Mouse (Mus musculus): ENCODE measurements around the gene Pik3r3.
"Not testable (repeated sequence)": the region's sequence is repeated elsewhere in the genome, so short reads cannot be mapped to it uniquely, and the experiment has no call there.

Pik3r3 gene

DNA sequence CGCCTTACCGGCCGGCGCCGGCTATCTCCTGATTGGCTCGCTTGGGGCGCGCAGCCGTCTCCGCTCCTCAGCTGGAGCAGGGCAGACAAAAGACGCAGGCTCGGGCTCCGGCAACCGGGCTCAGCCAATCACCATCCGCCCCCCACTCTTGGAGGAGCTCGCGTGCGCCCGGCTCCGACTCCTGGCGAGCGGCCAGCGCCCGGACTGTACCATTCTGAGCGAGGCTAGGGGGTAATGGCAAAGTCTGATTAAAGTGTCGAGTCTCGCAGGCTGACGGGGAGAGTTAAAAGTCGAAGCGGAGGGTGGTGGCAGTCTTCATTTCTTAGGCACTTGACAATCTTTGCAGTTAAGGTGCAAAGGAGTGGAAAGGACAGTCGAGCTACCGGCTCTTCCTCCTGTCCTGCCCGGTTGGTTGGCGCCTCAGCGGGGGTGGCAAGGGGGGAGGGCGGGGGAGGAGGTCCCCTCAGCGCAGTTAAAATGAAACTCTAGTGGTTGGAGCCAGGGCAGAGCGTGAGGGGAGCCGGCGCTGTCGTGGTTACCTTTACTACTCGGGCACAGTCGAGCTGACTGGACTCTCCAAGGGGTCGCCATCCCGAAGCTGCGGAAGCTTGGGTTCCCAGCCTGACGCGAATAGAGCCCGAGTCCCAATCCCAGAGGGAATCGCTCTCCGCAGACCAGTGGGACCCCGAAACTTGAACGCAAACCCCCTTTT lies at the start of gene Pik3r3:
Pik3r3 (plus strand) TSS at position 479 of the 712 bp plus-strand sequence.
- peak; percentile 92 to 96 for DNase-seq (ENCODE audit: low read depth in 1 of 2, low spot score in 2 of 2)

DNA sequence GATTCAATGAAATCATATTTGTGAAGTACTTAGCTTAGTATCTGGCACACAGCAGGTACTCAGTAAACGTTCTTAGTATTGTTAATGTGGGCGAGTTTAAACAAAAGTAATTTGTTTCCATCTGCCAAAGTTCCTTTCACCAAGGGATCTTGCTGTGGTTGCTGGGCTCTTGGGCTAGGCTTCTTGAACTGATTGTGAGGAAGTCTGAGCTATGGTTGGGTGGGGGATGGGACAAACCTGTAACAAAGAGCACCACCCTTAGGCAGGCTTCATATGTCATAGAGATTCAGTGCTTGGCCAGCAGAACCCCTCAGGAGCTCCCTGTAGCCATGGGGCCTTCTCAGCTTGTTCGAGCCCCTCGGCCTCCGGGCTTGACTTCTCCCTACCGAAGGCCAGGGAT lies 48.3 kb upstream of the Pik3r3 start, which contains the start of the genes 1700042G07Rik and Gm49337:
1700042G07Rik (plus strand) TSS at position 301 of the 400 bp plus-strand sequence.
Gm49337 (plus strand) TSS at position 313 of the 400 bp plus-strand sequence.
- no peak for DNase-seq (ENCODE audit: low read depth in 1 of 2, low spot score in 2 of 2)

DNA sequence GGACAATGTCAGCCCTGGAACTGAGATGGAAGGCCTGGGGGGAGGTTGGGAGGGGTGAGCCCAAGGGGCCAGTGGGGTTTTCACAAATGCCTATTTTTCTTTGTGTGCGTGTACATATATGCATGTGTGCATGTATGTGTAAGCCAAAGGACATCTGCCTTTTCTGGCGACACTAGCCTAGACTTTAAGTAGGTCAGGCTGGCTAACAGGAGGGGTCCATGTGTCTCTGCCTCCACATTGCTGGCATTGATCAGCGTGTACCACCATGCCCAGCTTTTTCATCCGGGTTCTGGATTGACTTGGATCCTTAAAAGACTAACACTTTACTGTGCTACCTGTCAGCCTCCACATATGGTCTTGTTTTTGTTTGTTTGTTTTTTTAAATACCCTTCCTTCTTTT lies 47.7 kb upstream of the Pik3r3 start:
- DNase-seq (ENCODE audit: low read depth in 1 of 2, low spot score in 2 of 2): no peak

GRCm38 (mm10) chr4:116174466-116175116 lies 46.8 kb upstream of the Pik3r3 start:
- no peak for DNase-seq (ENCODE audit: low read depth in 1 of 2, low spot score in 2 of 2)

DNA sequence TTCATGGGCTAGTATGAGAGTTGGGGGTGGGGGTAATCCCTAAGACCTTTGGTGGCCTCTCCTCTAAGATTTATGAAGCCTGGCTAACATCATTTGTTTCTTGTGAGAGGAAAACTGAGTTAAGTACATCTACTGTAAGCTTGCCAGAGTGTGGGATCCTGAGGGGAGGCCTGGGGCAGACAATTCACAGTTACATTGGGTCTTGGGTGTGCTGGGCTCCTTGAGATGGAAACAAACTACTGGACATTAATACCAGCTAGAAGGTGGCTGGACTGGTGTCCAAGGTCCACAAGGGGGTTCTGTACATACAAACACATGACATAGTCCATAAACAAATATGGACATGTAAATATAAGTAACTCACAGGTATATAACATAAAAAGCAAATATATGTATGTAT lies 46.3 kb upstream of the Pik3r3 start:
- no peak for DNase-seq (ENCODE audit: low read depth in 1 of 2, low spot score in 2 of 2)

DNA sequence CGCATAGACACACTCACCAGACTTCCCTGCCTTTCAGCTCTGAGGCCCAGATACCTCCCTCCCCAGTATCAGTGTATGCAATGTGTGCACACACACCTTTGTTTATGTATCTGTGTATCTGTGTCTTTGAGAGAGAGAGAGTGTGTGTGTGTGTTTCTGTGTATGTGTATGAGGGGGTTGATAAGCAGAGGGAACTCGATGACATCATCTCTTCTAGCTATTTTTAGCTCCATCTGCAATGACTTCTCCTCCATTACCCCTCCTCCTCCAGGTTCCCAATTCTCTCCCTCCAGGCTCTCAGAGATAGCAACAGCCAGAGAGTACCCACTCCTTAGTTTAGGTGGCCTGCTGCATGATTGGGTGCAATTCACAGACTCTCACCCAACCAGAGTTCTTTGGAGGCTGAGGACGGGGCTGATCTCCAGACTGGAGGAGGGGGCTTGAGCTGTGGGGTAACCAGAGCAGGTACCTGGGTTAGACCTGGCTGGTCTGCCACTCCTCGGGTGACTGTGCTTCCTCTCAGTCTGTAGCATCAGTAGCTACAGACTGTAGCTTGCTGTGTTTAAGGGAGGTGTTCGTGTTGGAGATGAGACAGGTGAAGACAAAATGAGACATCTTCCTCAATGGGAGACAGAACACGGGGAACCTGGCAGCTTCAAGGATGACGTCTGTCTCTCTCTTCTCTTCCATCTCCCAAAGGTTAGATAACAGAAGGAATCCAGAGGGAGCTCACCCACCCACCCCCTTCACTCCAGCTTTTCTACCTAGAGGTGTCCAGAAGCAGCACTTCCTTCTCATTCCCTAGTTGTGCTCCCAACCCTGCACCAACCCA lies 45.5 kb upstream of the Pik3r3 start:
- no peak for DNase-seq (ENCODE audit: low read depth in 1 of 2, low spot score in 2 of 2)

- DNase-seq (ENCODE audit: low read depth in 1 of 2, low spot score in 2 of 2): no peak
Measured at GRCm38 (mm10) chr4:116176543-116176988, 44.9 kb upstream of the Pik3r3 start.

- DNase-seq (ENCODE audit: low read depth in 1 of 2, low spot score in 2 of 2): no peak
Measured at GRCm38 (mm10) chr4:116177140-116177539, 44.3 kb upstream of the Pik3r3 start.

GRCm38 (mm10) chr4:116182079-116182478 lies 39.3 kb upstream of the Pik3r3 start:
- DNase-seq (ENCODE audit: low read depth in 1 of 2, low spot score in 2 of 2): no peak

GRCm38 (mm10) chr4:116182745-116183144 lies 38.7 kb upstream of the Pik3r3 start:
- no peak for DNase-seq (ENCODE audit: low read depth in 1 of 2, low spot score in 2 of 2)

GRCm38 (mm10) chr4:116185083-116185482 lies 36.3 kb upstream of the Pik3r3 start:
- no peak for DNase-seq (ENCODE audit: low read depth in 1 of 2, low spot score in 2 of 2)

DNA sequence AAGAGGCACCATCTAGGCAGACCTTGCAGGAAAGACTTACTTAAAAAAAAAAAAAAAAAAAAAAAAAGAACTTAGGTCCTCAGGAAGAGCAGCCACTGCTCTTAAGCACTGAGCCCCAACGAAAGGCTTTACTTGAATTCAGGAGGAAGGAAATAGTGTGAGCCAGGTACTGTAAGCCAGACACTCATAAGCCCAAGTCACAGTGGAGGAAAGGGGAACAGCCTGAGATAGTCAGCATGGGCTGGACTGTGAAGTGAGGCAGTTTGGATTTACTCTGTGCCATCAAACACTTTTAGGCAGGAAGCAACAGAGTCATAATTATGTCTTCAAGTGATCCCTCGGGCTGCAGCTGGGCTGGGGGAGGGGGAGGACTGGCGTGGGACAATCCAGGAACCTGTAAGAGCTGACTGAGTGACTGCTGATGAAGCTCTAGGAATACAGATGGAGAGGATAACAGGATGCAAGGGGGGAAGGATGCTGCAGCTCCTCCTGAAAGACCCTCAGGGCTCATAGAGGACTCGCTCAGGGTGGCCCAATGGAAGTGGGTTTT lies 29.1 kb upstream of the Pik3r3 start:
- DNase-seq (ENCODE audit: low read depth in 1 of 2, low spot score in 2 of 2): no peak

- no peak for DNase-seq (ENCODE audit: low read depth in 1 of 2, low spot score in 2 of 2)
Measured at GRCm38 (mm10) chr4:116193583-116194383, 27.6 kb upstream of the Pik3r3 start.

DNA sequence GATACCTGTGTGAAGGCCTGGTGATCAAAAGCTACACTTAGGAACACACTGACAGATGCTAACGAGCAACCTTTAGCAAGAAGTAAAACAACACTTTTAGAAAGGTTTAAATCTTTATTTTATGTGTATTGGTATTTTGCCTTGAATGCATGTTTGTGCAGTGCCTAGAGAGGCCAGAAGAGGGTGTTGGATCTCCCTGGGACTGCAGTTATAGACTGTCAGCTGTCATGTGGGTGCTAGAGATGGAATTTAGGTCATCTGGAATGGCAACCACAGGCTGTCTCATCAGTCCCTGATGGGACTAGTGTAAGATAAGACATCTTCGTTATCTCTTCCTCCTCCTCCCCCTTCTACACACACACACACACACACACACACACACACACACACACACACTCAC lies 23.0 kb upstream of the Pik3r3 start:
- no peak for DNase-seq (ENCODE audit: low read depth in 1 of 2, low spot score in 2 of 2)

DNA sequence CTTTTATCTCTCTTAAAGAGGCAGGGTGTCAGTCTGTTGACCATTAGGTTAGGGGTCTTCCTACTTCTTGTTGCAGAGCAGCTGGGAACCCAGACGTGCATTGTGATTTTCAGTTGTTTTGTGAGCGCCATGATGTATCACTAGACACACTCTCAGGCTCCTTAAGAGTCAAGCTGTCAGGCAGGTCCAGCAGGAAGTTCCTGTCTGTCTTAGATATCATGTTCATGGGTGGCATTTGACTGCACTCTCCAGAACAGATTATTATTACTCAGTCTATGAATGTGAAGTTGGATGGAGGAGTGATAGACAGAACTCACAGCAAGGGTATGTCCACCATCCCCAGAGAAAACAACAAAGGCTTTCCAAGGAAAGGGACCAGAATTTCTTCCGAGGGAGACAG lies 17.0 kb upstream of the Pik3r3 start:
- DNase-seq (ENCODE audit: low read depth in 1 of 2, low spot score in 2 of 2): no peak

DNA sequence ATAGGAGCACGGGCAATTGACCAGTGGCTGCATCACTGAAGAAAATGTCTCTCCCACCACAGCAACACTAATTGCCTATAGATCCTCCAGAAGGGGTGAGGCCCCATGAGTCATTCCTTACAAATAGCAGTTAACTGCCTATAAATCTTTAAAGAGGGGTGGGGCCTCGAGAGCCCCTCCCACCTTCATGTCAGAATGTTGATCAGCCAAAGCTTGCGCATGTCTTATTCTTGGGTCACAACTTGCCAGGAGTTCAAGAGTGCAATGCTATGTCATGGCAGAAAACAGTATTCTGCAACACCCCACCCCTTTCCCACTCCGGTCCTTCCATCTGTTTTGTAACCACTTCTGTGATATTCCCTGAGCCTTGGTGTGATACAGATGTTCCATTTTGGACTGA lies 14.9 kb upstream of the Pik3r3 start:
- DNase-seq (ENCODE audit: low read depth in 1 of 2, low spot score in 2 of 2): no peak

DNA sequence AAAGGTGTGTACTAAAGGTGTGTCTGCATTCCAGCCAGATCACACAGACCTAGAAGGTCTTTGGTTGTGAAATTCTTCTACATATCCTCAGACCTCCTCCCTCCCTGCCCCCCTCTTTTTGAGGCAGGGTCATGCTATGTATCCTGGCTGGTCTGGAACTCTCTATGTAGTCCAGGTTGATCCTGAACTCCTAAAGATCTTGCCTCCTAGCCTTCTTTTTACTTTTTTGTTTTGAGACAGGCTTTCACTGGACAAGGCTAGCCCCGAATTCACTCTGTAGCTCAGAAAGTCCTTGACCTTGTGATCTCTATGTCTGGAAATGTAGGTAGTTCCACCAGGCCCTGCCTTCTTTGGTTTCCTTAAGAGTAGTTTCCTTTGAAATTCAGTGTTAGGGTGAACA lies 12.5 kb upstream of the Pik3r3 start:
- DNase-seq (ENCODE audit: low read depth in 1 of 2, low spot score in 2 of 2): no peak

- no peak for DNase-seq (ENCODE audit: low read depth in 1 of 2, low spot score in 2 of 2)
Measured at GRCm38 (mm10) chr4:116215895-116216605, 5.4 kb upstream of the Pik3r3 start.

- DNase-seq (ENCODE audit: low read depth in 1 of 2, low spot score in 2 of 2): no peak
Measured at GRCm38 (mm10) chr4:116217046-116217445, 4.4 kb upstream of the Pik3r3 start.

DNA sequence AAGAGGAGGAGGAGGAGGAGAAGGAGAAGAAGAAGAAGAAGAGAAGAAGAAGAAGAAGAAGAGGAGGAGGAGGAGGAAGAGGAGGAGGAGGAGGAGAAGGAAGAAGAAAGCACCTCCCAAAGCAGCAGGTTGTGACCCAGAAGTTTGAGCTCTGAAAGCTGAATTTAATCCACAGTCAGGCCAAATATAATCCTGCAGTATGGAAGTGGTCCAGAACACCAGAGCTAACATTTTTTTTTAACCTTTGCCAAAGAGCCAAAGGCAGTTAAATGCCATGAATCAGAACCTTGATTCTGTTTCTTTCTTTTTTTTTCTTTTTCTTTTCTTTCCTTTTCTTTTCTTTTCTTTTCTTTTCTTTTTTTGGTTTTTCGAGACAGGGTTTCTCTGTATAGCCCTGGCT lies 3.8 kb upstream of the Pik3r3 start:
- DNase-seq (ENCODE audit: low read depth in 1 of 2, low spot score in 2 of 2): not testable (repeated sequence)

Measured in monocyte, adult 2 months (primary cell).